Mouse (Mus musculus) kidney, embryonic 16.5 days (tissue): ENCODE measurements around the gene Exoc3l4. TPM values are rescaled to one million over a fixed set of nuclear protein-coding genes. Genes with fewer than 3 reads are reported as not detected.
A peak's percentile ranks its signal among the peaks of the same experiment; 100 is the strongest.

Source experiments
- ATAC-seq: fragments of 200-750 bp; cut with Nextera tagmentation; 2 replicates; pipeline ENCODE4 v1.8.0; 2017; ENCODE audit warnings: moderate TSS enrichment; ENCODE audit not compliant: low FRiP score, low TSS enrichment
- H3K27ac ChIP-seq: fragments of 300-500 bp; sonication (generic); 2 replicates; pipeline ENCODE4 v1.5.1; 2014; ENCODE audit warnings: low read length
- H3K27me3 ChIP-seq: fragments of 300-500 bp; sonication (generic); 2 replicates; pipeline ENCODE4 v1.6.1; 2014; ENCODE audit warnings: low read length, control low read depth, mixed read lengths; ENCODE audit not compliant: insufficient read depth
- H3K36me3 ChIP-seq: fragments of 300-500 bp; sonication (generic); 2 replicates; pipeline ENCODE4 v1.6.1; 2014; ENCODE audit warnings: low read length, control low read depth, mixed read lengths; ENCODE audit not compliant: insufficient read depth
- H3K4me1 ChIP-seq: fragments of 300-500 bp; sonication (generic); 2 replicates; pipeline ENCODE4 v1.6.1; 2014; ENCODE audit warnings: low read length, control low read depth, mixed read lengths; ENCODE audit not compliant: insufficient read depth
- H3K4me2 ChIP-seq: fragments of 300-500 bp; sonication (generic); replicated peaks from 2 replicates; pipeline ENCODE4 v1.6.1; 2014; ENCODE audit warnings: low read depth, low read length
- H3K4me3 ChIP-seq: fragments of 300-500 bp; sonication (generic); 2 replicates; pipeline ENCODE4 v1.5.1; 2014; ENCODE audit warnings: mild to moderate bottlenecking, low read length
- H3K9ac ChIP-seq: fragments of 300-500 bp; sonication (generic); replicated peaks from 2 replicates; pipeline ENCODE4 v1.6.1; 2014; ENCODE audit warnings: low read length
- H3K9me3 ChIP-seq: fragments of 300-500 bp; sonication (generic); 2 replicates; pipeline ENCODE4 v1.6.1; 2016; ENCODE audit warnings: low read length, control low read depth
- WGBS: fragments of 180-500 bp; shearing (Covaris S2); extraction: QIAGEN DNeasy Blood & Tissue Kit; methylation state at CpG from one replicate; pipeline ENCODE4 v1.1.7; 2014; 5-methylcytosine and 5-hydroxymethylcytosine counted together
- polyA plus RNA-seq: library from polyadenylated mRNA; unstranded; fragments of >200 nt; fragmentation: Nextera tagmentation; extraction: Ambion mirVana; gene quantifications from 2 replicates; pipeline ENCODE4 v1.2.1, GENCODE M21; 2015

The Exoc3l4 gene
- polyA plus RNA-seq, 1 experiment from 2014 or later: 19.9 TPM

DNA sequence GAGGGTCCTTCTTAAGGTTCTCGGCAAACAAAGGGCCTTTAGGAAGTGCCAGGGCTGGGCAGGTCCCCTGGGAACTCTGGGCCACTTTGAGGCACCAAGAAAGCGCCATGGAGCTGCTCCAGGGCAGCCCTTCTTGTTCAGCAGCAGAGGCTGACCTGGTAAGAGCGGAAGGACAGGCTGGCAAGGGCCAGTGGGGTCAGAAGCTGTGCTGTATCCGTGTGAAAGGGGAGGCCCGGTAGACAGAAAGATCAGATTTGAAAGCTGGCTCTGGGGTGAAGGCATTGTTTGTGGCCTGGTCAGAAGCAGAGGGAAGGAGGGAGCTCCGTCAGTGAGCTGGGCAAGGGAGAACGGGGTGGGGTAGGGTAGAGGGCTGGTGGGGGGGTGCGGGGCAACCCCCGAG, 30.5 kb downstream of the Exoc3l4 start:
- H3K4me1 ChIP-seq: peaks cover 80% of the 10 kb centered on the region

DNA sequence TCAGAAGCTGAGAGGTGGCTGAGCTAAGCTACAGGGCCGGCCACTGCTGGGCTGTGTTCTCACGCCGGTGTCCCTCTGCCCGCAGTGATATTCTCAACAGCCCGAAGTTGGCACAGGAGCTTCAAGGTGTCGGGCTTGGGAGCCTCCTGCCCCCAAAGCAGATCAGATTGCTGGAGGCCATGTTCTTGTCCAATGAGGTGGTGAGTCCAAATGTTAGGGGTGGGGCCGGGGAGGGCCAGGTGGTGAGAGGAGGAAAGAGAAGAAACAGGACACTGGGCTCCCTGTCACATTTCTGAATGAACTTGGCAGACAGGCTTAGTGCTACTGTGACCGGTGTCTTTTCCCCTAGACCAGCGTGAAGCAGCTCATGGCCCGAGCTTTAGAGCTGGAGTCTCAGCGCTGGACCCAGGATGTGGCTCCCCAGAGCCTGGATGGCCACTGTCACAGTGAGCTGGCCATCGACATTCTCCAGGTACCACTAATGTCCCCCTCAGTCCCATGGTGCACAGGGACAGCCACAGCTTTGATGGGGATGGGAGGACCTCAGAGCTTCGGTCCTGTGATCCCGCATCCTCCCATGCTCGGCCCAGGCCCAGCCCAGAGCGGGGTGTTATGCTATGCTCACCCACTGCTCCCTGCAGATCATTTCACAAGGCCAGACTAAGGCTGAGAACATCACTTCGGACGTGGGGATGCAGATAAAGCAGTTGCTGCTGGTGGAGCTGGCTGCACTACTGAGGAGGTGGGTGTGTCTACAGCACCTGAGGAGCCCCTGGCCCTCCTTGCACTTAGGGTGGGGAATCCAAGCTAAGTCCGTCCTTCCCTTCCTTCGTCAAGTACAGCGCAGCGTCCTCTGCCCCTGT, 31.3 kb downstream of the Exoc3l4 start:
- Histone ChIP-seq H3K27me3 (peaks cover 54% of the 10 kb centered on the region), H3K4me2 (peak overlapping the region; percentile 20), H3K27ac (peak overlapping the region; percentile 50), H3K9me3 (no peaks in the 10 kb centered on the region), H3K9ac (peak overlapping the region; percentile 40; the same call in 1 of the 2 replicates), H3K4me3 (no peak overlapping the region), H3K4me1 (peaks cover 74% of the 10 kb centered on the region), H3K36me3 (peaks cover 8% of the 10 kb centered on the region)
- no peak for ATAC-seq
- 23% methylated on average over 22 of the region's 22 CpGs for WGBS

More for the DNA sequence above, 30.5 kb downstream of the Exoc3l4 start:
- Histone ChIP-seq H3K4me3 (no peak overlapping the region), H3K9me3 (no peaks in the 10 kb centered on the region), H3K4me2 (no peak overlapping the region), H3K9ac (peak overlapping the region; percentile 40; the same call in 1 of the 2 replicates), H3K36me3 (peaks cover 8% of the 10 kb centered on the region), H3K27ac (0 out of 2 replicates have a peak overlapping the region, but pooled peaks have one; percentile 14), H3K27me3 (peaks cover 56% of the 10 kb centered on the region)
- no peak for ATAC-seq
- 36% methylated on average over 9 of the region's 9 CpGs for WGBS

DNA sequence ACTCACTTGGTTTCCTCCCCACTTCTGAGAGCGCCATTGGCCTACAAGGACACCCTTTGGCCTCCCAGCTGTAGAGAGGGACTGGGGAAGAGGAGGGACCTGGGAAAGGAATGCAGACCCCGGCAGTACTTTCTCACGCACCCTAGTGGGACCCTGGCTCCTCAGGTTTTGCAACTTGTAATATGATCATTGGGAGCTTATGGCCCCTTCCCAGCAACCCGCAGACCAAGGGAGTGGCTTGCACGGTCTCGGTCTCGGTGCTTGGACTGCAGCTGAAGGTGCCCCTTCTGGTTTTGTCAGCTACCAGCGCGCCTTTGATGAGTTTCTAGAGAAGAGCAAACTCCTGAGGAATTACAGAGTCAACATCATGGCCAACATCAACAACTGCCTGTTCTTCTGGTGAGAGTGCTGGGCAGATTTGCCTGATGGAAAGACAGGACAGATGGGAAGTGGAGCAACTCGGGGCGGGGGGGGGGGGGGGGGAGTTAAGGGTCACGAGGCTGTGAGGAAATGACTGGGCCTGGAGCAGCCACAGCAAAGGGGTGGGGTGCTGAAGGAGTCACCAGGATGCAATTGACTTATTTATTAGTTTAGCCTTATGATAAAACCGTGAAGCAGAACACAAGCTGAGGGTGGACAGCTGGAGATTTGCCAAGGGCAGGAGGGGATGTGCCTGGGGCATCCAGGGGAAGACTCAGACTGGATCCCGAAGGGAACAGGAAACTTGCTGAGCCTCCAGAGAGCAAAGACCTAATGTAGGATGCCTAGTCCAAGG, 32.3 kb downstream of the Exoc3l4 start:
- Histone ChIP-seq H3K4me2 (peak overlapping the region; percentile 1; the same call in 1 of the 2 replicates), H3K9me3 (no peaks in the 10 kb centered on the region), H3K9ac (peak overlapping the region; percentile 3; the same call in 1 of the 2 replicates), H3K4me3 (no peak overlapping the region), H3K27me3 (peaks cover 44% of the 10 kb centered on the region), H3K27ac (peak overlapping the region; percentile 76), H3K36me3 (peaks cover 8% of the 10 kb centered on the region), H3K4me1 (peaks cover 77% of the 10 kb centered on the region)
- ATAC-seq: no peak
- 5% methylated on average over 13 of the region's 14 CpGs for WGBS

DNA sequence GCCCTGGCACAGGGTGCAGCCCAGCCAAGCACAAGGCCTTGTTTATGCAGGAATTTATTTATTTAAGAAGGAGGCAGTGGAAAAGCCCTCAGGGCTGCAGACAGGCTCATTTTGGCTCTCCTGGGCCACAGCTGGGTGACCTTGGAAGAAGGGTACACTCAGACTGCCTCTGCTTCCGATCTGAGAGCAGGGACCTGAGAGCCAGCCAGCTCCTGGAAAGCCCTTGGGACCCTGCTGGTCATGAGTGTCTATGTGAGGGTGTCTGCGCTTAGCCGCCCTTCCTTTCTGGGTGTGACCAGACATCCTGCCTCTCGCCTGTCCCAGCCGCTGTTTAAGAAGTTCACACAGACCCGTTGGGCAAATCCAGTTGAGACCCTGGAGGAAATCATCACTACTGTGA, 33.5 kb downstream of the Exoc3l4 start:
- peaks cover 81% of the 10 kb centered on the region for H3K4me1 ChIP-seq
- H3K27ac ChIP-seq: peak overlapping the region; percentile 76
- H3K4me2 ChIP-seq: 0 out of 2 replicates have a peak overlapping the region, but pooled peaks have one; percentile 7
- H3K4me3 ChIP-seq: no peak overlapping the region
- peak overlapping the region; percentile 3; the same call in 1 of the 2 replicates for H3K9ac ChIP-seq
- H3K36me3 ChIP-seq: peaks cover 8% of the 10 kb centered on the region
- no peak for ATAC-seq
- 39% methylated on average over 6 of the region's 6 CpGs for WGBS
- H3K9me3 ChIP-seq: no peaks in the 10 kb centered on the region
- H3K27me3 ChIP-seq: peaks cover 32% of the 10 kb centered on the region

DNA sequence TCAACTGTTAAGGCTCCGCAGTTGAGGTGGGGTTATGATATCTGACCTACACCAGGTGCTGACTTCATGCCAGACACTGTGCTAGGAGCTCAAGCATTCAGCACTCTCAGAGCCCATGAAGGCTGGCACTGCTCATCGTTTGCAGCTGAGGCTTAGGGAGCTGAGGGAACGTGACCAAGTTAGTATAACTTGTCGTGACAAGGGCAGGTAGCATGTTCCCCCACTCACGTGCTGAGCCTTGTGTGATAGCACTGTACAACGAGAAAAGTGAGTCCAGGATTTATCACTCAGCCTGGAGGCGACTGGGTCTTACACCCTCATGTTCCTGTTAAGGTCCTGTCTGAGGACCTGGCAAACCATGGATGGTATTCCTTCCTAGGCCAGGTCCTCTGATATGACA, 34.7 kb downstream of the Exoc3l4 start:
- Histone ChIP-seq H3K4me1 (peaks cover 78% of the 10 kb centered on the region), H3K27me3 (peaks cover 22% of the 10 kb centered on the region), H3K36me3 (peaks cover 8% of the 10 kb centered on the region), H3K9me3 (no peaks in the 10 kb centered on the region), H3K27ac (no peak overlapping the region), H3K9ac (no peak overlapping the region), H3K4me3 (no peak overlapping the region), H3K4me2 (no peak overlapping the region)
- ATAC-seq: no peak
- WGBS: 82% methylated on average over 7 of the region's 7 CpGs

DNA sequence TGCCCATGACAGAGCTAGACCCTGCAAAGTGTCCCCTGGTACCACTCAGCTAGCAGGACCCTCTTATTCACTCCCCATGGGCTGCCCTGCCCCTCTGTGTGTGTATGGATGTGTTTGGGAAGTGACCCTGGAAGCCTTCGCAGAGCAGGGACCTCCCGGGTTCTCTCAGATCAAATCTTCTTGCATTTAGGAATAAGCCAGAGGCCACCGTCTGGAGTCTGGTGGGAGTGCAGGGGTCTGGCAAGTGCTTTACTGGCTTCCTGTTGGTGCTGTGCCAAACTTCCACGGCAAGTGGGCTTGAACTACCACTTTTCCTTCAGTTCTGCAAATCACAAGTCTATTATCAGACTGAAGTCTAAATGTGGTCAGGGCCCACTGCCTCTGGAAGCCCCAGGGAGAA, 37.2 kb downstream of the Exoc3l4 start:
- Histone ChIP-seq H3K9me3 (no peaks in the 10 kb centered on the region), H3K4me3 (no peak overlapping the region), H3K36me3 (peaks cover 8% of the 10 kb centered on the region), H3K4me1 (peaks cover 54% of the 10 kb centered on the region), H3K4me2 (no peak overlapping the region), H3K27me3 (0 out of 2 replicates have a peak, but pooled peaks cover 6% of the 10 kb centered on the region), H3K27ac (no peak overlapping the region), H3K9ac (no peak overlapping the region)
- 26% methylated on average over 4 of the region's 4 CpGs for WGBS
- ATAC-seq: no peak

DNA sequence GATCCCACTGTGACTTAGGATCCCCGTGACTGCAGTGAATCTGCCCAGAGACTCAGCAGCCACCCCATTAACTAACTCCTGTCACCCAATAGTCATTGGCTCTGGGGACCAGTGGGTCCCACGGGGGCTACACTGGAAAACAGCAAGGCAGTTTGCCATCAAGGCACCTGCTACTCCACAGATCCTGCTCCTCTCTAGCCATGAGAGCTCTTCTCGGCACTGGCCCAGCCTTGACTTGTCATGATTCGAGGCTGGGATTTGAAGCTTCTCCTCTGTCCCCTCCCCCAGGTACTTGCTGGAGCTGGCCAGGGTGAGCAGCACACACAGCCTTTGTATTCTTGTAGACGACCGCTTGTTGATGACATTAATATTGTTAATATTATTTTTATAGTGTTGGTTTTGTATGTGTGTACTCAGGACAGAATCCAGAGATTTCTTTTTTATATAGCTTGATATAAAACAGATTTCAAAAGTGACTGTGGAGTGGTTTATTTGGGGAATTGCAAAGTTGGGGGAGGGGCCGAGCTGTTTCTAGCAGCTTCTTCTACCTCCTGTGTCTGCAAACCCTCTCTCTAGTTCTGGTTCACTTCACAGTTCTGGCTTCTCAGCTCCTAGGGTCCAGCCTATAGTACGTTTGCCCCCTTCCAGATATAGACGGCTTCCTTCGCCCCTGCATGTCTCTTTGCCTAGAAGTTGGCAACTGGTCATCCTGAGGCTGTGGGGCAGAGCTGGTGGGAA, 37.9 kb downstream of the Exoc3l4 start:
- Histone ChIP-seq H3K4me2 (no peak overlapping the region), H3K4me1 (peaks cover 47% of the 10 kb centered on the region), H3K9ac (no peak overlapping the region), H3K27me3 (0 out of 2 replicates have a peak, but pooled peaks cover 6% of the 10 kb centered on the region), H3K27ac (no peak overlapping the region), H3K9me3 (no peaks in the 10 kb centered on the region), H3K4me3 (no peak overlapping the region), H3K36me3 (peaks cover 8% of the 10 kb centered on the region)
- no peak for ATAC-seq
- WGBS: 62% methylated on average over 10 of the region's 10 CpGs

DNA sequence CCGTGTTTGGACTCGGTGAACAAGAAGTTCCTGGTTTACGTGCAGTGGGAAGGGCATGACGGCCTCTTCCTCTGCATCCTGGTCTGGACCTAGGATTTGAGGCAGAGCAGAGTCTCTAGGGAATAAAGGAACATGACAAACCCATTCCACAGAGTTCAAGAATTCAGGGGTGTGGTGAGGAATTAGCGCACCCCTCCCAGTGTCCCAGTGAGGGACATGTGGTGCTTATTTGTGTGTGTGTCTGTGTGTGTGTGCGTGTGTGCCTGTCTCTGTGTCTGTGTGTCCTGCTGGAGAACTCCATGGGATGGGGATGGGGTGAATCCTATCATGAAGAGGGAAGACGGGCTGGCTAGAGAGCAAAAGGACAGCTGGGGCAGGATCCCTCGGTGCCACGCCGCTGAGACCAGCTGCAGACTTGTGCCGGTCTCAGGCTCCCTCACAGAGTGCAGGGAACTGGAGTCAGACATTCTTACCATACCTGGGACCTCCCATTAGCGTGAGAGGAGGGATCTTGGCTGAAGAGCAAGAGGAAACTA, 38.6 kb downstream of the Exoc3l4 start:
- no peak overlapping the region for H3K4me3 ChIP-seq
- WGBS: 58% methylated on average over 12 of the region's 12 CpGs
- peaks cover 8% of the 10 kb centered on the region for H3K36me3 ChIP-seq
- H3K4me1 ChIP-seq: peaks cover 46% of the 10 kb centered on the region
- H3K9ac ChIP-seq: 0 out of 2 replicates have a peak overlapping the region, but pooled peaks have one; percentile 5
- H3K27me3 ChIP-seq: 0 out of 2 replicates have a peak, but pooled peaks cover 6% of the 10 kb centered on the region
- no peak overlapping the region for H3K4me2 ChIP-seq
- no peak for ATAC-seq
- H3K9me3 ChIP-seq: no peaks in the 10 kb centered on the region
- no peak overlapping the region for H3K27ac ChIP-seq

DNA sequence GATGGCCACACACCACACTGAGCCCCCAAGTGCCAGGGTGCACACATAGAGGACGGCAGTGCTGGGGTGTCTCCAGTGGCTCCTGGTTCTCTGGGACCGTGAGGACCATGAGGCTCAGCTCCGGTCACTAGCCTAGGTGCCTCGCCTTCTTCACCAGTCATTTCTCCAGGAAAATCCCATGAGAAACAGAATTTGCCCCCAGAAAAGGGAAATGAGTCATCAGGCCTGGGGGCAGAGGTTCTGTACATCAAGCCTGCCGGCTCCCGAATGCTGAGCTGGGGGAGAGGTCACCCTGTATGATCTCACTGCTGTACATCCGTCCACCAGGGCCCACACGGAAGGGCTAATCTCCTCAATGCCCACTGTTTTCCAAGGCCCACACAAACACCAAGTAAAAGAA, 39.0 kb downstream of the Exoc3l4 start:
- no peak overlapping the region for H3K4me2 ChIP-seq
- H3K9ac ChIP-seq: peak overlapping the region; percentile 15; the same call in 1 of the 2 replicates
- H3K27ac ChIP-seq: no peak overlapping the region
- 0 out of 2 replicates have a peak, but pooled peaks cover 6% of the 10 kb centered on the region for H3K27me3 ChIP-seq
- H3K36me3 ChIP-seq: peaks cover 8% of the 10 kb centered on the region
- no peaks in the 10 kb centered on the region for H3K9me3 ChIP-seq
- peaks cover 46% of the 10 kb centered on the region for H3K4me1 ChIP-seq
- 56% methylated on average over 8 of the region's 8 CpGs for whole genome bisulfite sequencing
- H3K4me3 ChIP-seq: no peak overlapping the region
- ATAC-seq: no peak
